Mouse (Mus musculus): ENCODE results near the gene Acsl6.
"Not testable (repeated sequence)": the region's sequence is repeated elsewhere in the genome, so short reads cannot be mapped to it uniquely, and the experiment has no call there.

Acsl6 gene

GRCm38 (mm10) chr11:54390386-54390785 is 86.8 kb downstream of the Acsl6 start:
- no peak for DNase-seq (ENCODE audit: low read depth in 2 of 2, low spot score in 2 of 2)

DNA sequence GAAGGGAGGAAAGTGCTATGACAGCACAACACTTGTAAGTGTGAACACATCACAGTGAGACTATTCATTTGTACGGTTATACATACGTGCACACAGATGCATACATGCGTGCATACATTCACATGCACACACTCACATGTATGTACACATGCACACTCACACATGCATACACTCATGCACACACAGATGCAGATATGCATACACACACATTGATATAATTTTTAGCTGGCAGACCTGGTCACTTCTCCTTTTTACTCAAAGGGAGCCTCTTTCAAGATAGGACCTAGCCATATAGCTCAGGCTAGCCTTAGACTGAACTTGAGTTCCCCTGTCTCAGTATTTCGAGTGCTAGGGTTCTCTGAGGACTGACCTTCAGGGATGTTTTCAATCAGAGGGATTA is 87.7 kb downstream of the Acsl6 start:
- no peak for DNase-seq (ENCODE audit: low read depth in 2 of 2, low spot score in 2 of 2)

DNA sequence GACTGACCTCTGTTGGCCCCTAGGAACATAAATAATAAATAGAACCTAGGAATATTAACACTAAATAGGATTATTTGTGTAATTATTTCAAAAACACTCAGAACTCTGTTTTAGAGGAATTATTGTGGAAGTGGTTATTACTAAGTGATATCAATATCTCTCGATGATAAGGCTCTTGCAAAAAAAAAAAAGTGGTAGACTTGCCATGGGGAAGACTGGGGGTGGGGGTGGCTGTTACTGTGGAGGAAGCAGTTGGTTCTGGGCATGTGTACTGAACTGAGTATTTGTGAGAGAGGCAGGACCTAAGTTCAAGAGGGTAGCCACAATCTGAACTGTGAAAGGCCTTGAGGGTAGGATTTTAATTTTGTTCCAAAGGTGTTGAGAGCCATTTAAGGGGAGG is 93.1 kb downstream of the Acsl6 start:
- no peak for DNase-seq (ENCODE audit: low read depth in 2 of 2, low spot score in 2 of 2)

DNA sequence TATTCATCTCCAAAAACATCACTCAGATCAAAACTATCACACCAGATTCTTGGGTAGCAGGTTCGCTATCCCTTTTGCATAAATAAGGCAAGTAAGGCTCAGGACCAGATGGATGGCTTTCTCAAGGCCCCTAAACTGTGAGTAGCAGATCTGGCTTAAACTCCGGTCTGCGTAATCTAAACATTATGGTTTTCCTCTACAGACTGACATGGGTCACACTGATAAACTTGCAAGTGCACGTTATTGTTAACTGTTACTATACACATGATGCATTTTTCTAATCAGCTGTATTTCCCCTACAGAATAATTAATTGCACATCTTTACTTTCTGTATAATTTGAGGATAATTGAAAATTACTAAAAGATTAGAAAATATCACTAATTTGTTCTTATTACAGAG is 94.5 kb downstream of the Acsl6 start:
- no peak for DNase-seq (ENCODE audit: low read depth in 2 of 2, low spot score in 2 of 2)

GRCm38 (mm10) chr11:54400803-54401202 is 97.2 kb downstream of the Acsl6 start:
- not testable (repeated sequence) for DNase-seq (ENCODE audit: low read depth in 2 of 2, low spot score in 2 of 2)

DNA sequence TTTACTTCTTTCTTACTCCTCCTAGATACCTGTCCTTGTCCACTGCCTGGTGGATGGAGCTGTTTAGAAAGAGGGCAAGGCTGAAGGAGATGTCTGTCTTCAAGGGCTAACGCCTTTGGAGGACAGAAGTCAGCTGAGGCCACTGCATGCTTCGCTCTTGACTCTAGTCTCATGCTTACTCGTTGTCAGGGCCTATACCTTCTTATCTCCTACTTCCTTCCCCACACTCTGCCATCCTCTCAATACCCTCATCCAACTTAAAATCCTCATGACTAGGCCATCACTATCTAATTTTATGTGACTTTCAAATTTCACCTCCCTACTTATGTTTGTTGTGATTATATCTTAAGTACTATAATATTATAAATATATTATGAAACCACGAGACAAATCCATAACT is 101.3 kb downstream of the Acsl6 start:
- no peak for DNase-seq (ENCODE audit: low read depth in 2 of 2, low spot score in 2 of 2)

DNA sequence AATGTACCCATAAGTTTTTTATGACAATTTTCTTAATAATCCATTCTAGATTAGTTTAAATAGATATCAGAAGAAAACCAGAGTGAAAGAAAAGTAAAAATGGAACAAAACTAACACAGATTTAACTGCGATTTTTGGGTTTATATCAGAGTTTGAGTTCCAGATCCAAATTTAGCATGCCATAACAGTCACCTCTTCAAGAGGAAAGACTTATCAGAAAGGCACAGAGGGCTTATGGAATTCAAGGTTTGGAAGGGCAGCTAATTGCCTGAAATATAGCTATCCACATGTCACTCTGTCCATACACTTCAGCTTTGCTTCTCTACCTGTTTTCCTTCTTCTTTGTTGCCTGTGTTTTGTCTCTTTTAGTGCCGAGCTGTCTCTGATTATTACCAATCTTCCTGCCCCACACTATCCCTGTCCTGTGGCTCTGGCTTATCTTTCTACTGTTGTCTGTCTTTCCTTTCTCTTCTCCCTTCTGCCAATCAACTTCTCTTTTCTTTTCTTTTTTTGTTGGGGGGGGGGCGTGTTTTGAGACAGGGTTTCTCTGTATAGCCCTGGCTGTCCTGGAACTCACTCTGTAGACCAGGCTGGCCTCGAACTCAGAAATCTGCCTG is 103.4 kb downstream of the Acsl6 start:
- no peak for DNase-seq (ENCODE audit: low read depth in 2 of 2, low spot score in 2 of 2)

GRCm38 (mm10) chr11:54410612-54411011 is 107.0 kb downstream of the Acsl6 start:
- no peak for DNase-seq (ENCODE audit: low read depth in 2 of 2, low spot score in 2 of 2)

DNA sequence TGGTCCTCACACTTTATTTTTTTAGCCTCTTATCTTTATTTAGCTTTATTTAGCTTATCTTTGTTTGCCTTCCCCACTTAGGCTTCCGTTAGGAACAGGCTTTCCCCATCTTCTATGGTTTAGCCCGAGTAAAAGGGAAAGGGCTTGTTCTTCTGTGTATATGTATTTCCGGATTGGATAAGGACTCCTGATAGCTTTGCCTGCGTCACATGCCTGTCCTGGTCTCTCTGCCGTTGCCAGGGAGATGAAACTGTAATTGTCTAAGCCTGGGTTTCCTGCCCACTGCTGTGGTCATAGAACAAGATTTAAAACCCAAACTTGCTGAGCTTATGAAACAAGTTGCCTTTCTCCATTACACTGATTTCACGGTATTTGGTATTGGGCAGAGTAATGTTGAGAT is 109.4 kb downstream of the Acsl6 start:
- DNase-seq (ENCODE audit: low read depth in 2 of 2, low spot score in 2 of 2) = no peak
